Mouse (Mus musculus): ENCODE results near the gene Vmn1r55.
"Not testable (repeated sequence)": the region's sequence is repeated elsewhere in the genome, so short reads cannot be mapped to it uniquely, and the experiment has no call there.

Vmn1r55 gene

GRCm38 (mm10) chr7:5149570-5149969, at the start of gene Vmn1r55:
Vmn1r55 (minus strand) TSS chr7:5149670.
- not testable (repeated sequence) for DNase-seq

GRCm38 (mm10) chr7:5196647-5197046, 47.2 kb upstream of the Vmn1r55 start, which contains the start of gene Vmn1r56:
Vmn1r56 (minus strand) TSS chr7:5196747.
- DNase-seq: not testable (repeated sequence)

- DNase-seq: peak; percentile 82 to 90
Observed at GRCm38 (mm10) chr7:5125549-5126406, 23.7 kb downstream of the Vmn1r55 start, which contains the start of gene Rasl2-9. Rasl2-9 (minus strand) TSS chr7:5125950.

GRCm38 (mm10) chr7:5125078-5125477, 24.4 kb downstream of the Vmn1r55 start:
- no peak for DNase-seq

GRCm38 (mm10) chr7:5116850-5117249, 32.6 kb downstream of the Vmn1r55 start, which contains the start of gene Rfpl4:
Rfpl4 (minus strand) TSS chr7:5116950.
- no peak for DNase-seq

- DNase-seq: no peak
Observed at GRCm38 (mm10) chr7:5112701-5113100, 36.8 kb downstream of the Vmn1r55 start.

GRCm38 (mm10) chr7:5109301-5109700, 40.2 kb downstream of the Vmn1r55 start:
- no peak for DNase-seq

GRCm38 (mm10) chr7:5108272-5108671, 41.2 kb downstream of the Vmn1r55 start:
- DNase-seq: no peak

- DNase-seq: no peak
Observed at GRCm38 (mm10) chr7:5102564-5102963, 46.9 kb downstream of the Vmn1r55 start.

GRCm38 (mm10) chr7:5101066-5101663, 48.3 kb downstream of the Vmn1r55 start:
- DNase-seq: no peak

GRCm38 (mm10) chr7:5099796-5100195, 49.7 kb downstream of the Vmn1r55 start:
- no peak for DNase-seq

- no peak for DNase-seq
Observed at GRCm38 (mm10) chr7:5098769-5099168, 50.7 kb downstream of the Vmn1r55 start.

GRCm38 (mm10) chr7:5092831-5093510, 56.5 kb downstream of the Vmn1r55 start:
- no peak for DNase-seq

- no peak for DNase-seq
Observed at GRCm38 (mm10) chr7:5092381-5092780, 57.1 kb downstream of the Vmn1r55 start.

GRCm38 (mm10) chr7:5091008-5091728, 58.3 kb downstream of the Vmn1r55 start:
- DNase-seq: no peak

- DNase-seq: no peak
Observed at GRCm38 (mm10) chr7:5089853-5090252, 59.6 kb downstream of the Vmn1r55 start.

- DNase-seq: no peak
Observed at GRCm38 (mm10) chr7:5087886-5088285, 61.6 kb downstream of the Vmn1r55 start.

GRCm38 (mm10) chr7:5086921-5087440, 62.5 kb downstream of the Vmn1r55 start:
- DNase-seq: no peak

GRCm38 (mm10) chr7:5085512-5085911, 64.0 kb downstream of the Vmn1r55 start:
- no peak for DNase-seq

- no peak for DNase-seq
Observed at GRCm38 (mm10) chr7:5083325-5084105, 66.0 kb downstream of the Vmn1r55 start.

GRCm38 (mm10) chr7:5081939-5082338, 67.5 kb downstream of the Vmn1r55 start:
- DNase-seq: no peak

- DNase-seq: no peak
Observed at GRCm38 (mm10) chr7:5081241-5081640, 68.2 kb downstream of the Vmn1r55 start.

Data from cerebellum, postnatal 25 days (tissue).